Mouse (Mus musculus) midbrain, embryonic 14.5 days (tissue): ENCODE results near the gene Ckm. TPM values are rescaled to one million over a fixed set of nuclear protein-coding genes. Genes with fewer than 3 reads are reported as not detected.

Source experiments
- ATAC-seq: fragments of 200-750 bp; cut with Nextera tagmentation; 2 replicates; pipeline ENCODE4 v1.8.0; 2017; ENCODE audit warnings: moderate number of reproducible peaks, moderate library complexity; ENCODE audit not compliant: low FRiP score, low TSS enrichment
- DNase-seq: peaks from one replicate; pipeline ENCODE4 v3.0.0-alpha.2; 2015
- H3K27ac ChIP-seq: fragments of 300-500 bp; sonication (generic); replicated peaks from 2 replicates; pipeline ENCODE4 v1.5.1; 2014; ENCODE audit warnings: mild to moderate bottlenecking, low read depth, low read length, moderate library complexity
- H3K27me3 ChIP-seq: fragments of 300-500 bp; sonication (generic); 2 replicates; pipeline ENCODE4 v1.6.1; 2014; ENCODE audit warnings: low read length, control low read depth, mixed read lengths; ENCODE audit not compliant: control insufficient read depth, insufficient read depth
- H3K36me3 ChIP-seq: fragments of 300-500 bp; sonication (generic); 2 replicates; pipeline ENCODE4 v1.6.1; 2014; ENCODE audit warnings: low read length, control low read depth; ENCODE audit not compliant: control insufficient read depth, insufficient read depth
- H3K4me1 ChIP-seq: fragments of 300-500 bp; sonication (generic); 2 replicates; pipeline ENCODE4 v1.6.1; 2014; ENCODE audit warnings: mild to moderate bottlenecking, antibody characterized with exemption, low read length, control low read depth; ENCODE audit not compliant: control insufficient read depth, insufficient read depth
- H3K4me2 ChIP-seq: fragments of 300-500 bp; sonication (generic); 2 replicates; pipeline ENCODE4 v1.6.1; 2014; ENCODE audit warnings: mild to moderate bottlenecking, low read length, moderate library complexity
- H3K4me3 ChIP-seq: fragments of 300-500 bp; sonication (generic); replicated peaks from 2 replicates; pipeline ENCODE4 v1.5.1; 2014; ENCODE audit warnings: low read depth, low read length
- H3K9ac ChIP-seq: fragments of 300-500 bp; sonication (generic); replicated peaks from 2 replicates; pipeline ENCODE4 v1.6.1; 2014; ENCODE audit warnings: mild to moderate bottlenecking, low read length, moderate library complexity
- H3K9me3 ChIP-seq: fragments of 300-500 bp; sonication (generic); 2 replicates; pipeline ENCODE4 v1.6.1; 2016; ENCODE audit warnings: low read length, control low read depth, mixed read lengths; ENCODE audit not compliant: control insufficient read depth
- WGBS: fragments of 180-500 bp; shearing (Covaris S2); extraction: QIAGEN DNeasy Blood & Tissue Kit; methylation state at CpG from one replicate; pipeline ENCODE4 v1.1.7; 2014; 5-methylcytosine and 5-hydroxymethylcytosine counted together
- polyA plus RNA-seq: library from polyadenylated mRNA; unstranded; fragments of >200 nt; fragmentation: Nextera tagmentation; extraction: Ambion mirVana; gene quantifications from 2 replicates; pipeline ENCODE4 v1.2.1, GENCODE M21; 2014

Ckm gene
- polyA plus RNA-seq, 1 experiment from 2014 or later: not detected

DNA sequence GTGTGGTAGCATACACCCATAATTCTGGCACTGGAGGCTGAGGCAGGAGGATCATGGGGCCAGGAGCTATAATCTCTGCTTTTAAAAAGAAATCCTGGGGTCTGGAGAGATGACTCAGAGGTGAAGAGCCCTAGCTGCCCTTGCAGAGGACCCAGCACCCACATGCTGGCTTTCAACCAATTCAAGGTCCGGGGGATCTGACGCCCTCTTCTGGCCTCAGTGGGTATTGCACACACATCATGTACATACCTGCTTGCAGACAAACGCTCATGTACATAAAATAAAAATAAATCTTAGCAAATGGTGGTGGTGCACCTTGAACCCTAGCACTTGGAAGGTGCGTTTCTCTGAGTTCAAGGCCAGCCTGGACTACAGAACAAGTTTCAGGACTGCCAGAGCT is 3.6 kb upstream of the Ckm start:
- Histone ChIP-seq H3K9ac (no peak overlapping the region), H3K9me3 (peaks cover 5% of the 10 kb centered on the region; the same call in 1 of the 2 replicates), H3K4me3 (no peak overlapping the region), H3K27ac (no peak overlapping the region), H3K36me3 (peaks cover under 1% of the 10 kb centered on the region; the same call in 1 of the 2 replicates), H3K4me2 (no peak overlapping the region), H3K4me1 (0 out of 2 replicates have a peak, but pooled peaks cover 10% of the 10 kb centered on the region), H3K27me3 (peaks cover 31% of the 10 kb centered on the region)
- 88% methylated on average over 4 of the region's 4 CpGs for WGBS
- DNase-seq (no peak), ATAC-seq (no peak)

- WGBS: 63% methylated on average over 9 of the region's 9 CpGs
- H3K27ac ChIP-seq: no peak overlapping the region
- no peak overlapping the region for H3K4me3 ChIP-seq
- no peak overlapping the region for H3K9ac ChIP-seq
- no peak overlapping the region for H3K4me2 ChIP-seq
- 0 out of 2 replicates have a peak, but pooled peaks cover 10% of the 10 kb centered on the region for H3K4me1 ChIP-seq
- no peak for DNase-seq
- ATAC-seq: no peak
- peaks cover 5% of the 10 kb centered on the region; the same call in 1 of the 2 replicates for H3K9me3 ChIP-seq
- peaks cover 31% of the 10 kb centered on the region for H3K27me3 ChIP-seq
- no peaks in the 10 kb centered on the region for H3K36me3 ChIP-seq
Observed at GRCm38 (mm10) chr7:19402535-19403112, 2.0 kb upstream of the Ckm start.

- ATAC-seq (no peak), DNase-seq (peak; percentile 41)
- Histone ChIP-seq H3K27me3 (peaks cover 31% of the 10 kb centered on the region), H3K9me3 (peaks cover 5% of the 10 kb centered on the region; the same call in 1 of the 2 replicates), H3K27ac (no peak within 1 kb of the TSS), H3K9ac (peak within 1 kb of the TSS; percentile 43; the same call in 1 of the 2 replicates), H3K4me3 (peak within 1 kb of the TSS; percentile 43), H3K4me1 (0 out of 2 replicates have a peak, but pooled peaks cover 10% of the 10 kb centered on the region), H3K36me3 (no peaks in the 10 kb centered on the region), H3K4me2 (peak within 1 kb of the TSS; percentile 86)
- WGBS: under 1% methylated on average over 62 of the region's 62 CpGs
Observed at GRCm38 (mm10) chr7:19403731-19404296, 762 bp upstream of the Ckm start, which contains the start of gene Klc3. Gene Klc3, minus strand, starts transcription at chr7:19404104.

- Histone ChIP-seq H3K36me3 (no peaks in the 10 kb centered on the region), H3K9ac (no peak overlapping the region), H3K4me3 (no peak overlapping the region), H3K4me2 (peak overlapping the region; percentile 37), H3K27ac (no peak overlapping the region), H3K27me3 (peaks cover 31% of the 10 kb centered on the region), H3K4me1 (0 out of 2 replicates have a peak, but pooled peaks cover 7% of the 10 kb centered on the region), H3K9me3 (peaks cover 5% of the 10 kb centered on the region; the same call in 1 of the 2 replicates)
- 2% methylated on average over 19 of the region's 19 CpGs for WGBS
- peak; percentile 90 for DNase-seq
- peak; percentile 67; the same call in 1 of the 2 replicates for ATAC-seq
Observed at GRCm38 (mm10) chr7:19405417-19405816, 841 bp downstream of the Ckm start.

GRCm38 (mm10) chr7:19409753-19410152 is 5.2 kb downstream of the Ckm start:
- no peaks in the 10 kb centered on the region for H3K4me1 ChIP-seq
- ATAC-seq (no peak), DNase-seq (no peak)
- H3K27me3 ChIP-seq: peaks cover 5% of the 10 kb centered on the region
- peaks cover 3% of the 10 kb centered on the region for H3K9me3 ChIP-seq
- 66% methylated on average over 6 of the region's 6 CpGs for WGBS
- H3K4me3 ChIP-seq: no peak overlapping the region
- no peak overlapping the region for H3K4me2 ChIP-seq
- no peaks in the 10 kb centered on the region for H3K36me3 ChIP-seq
- no peak overlapping the region for H3K27ac ChIP-seq
- H3K9ac ChIP-seq: no peak overlapping the region

DNA sequence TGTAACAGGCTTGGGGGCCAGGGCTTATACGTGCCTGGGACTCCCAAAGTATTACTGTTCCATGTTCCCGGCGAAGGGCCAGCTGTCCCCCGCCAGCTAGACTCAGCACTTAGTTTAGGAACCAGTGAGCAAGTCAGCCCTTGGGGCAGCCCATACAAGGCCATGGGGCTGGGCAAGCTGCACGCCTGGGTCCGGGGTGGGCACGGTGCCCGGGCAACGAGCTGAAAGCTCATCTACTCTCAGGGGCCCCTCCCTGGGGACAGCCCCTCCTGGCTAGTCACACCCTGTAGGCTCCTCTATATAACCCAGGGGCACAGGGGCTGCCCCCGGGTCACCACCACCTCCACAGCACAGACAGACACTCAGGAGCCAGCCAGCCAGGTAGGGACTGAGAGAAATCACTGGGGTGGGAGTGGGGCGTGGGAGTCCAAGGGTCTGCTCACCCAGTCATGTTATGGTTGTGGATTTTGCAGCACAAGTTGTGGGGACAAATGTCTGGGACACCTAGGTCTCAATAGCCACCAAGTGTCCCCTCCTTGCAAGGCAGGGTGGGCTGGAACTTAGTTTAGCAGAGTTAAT is 6.3 kb downstream of the Ckm start:
- ATAC-seq: no peak
- 82% methylated on average over 11 of the region's 11 CpGs for WGBS
- DNase-seq: no peak

GRCm38 (mm10) chr7:19411783-19412182 is 7.2 kb downstream of the Ckm start:
- no peaks in the 10 kb centered on the region for H3K36me3 ChIP-seq

More for the DNA sequence above, 6.3 kb downstream of the Ckm start:
- H3K4me1 ChIP-seq: no peaks in the 10 kb centered on the region
- no peak overlapping the region for H3K9ac ChIP-seq
- H3K9me3 ChIP-seq: peaks cover 3% of the 10 kb centered on the region
- H3K4me3 ChIP-seq: no peak overlapping the region
- H3K36me3 ChIP-seq: no peaks in the 10 kb centered on the region
- no peak overlapping the region for H3K27ac ChIP-seq
- H3K4me2 ChIP-seq: no peak overlapping the region
- no peaks in the 10 kb centered on the region for H3K27me3 ChIP-seq

GRCm38 (mm10) chr7:19413525-19413924 is 8.9 kb downstream of the Ckm start:
- H3K9me3 ChIP-seq: peaks cover 3% of the 10 kb centered on the region

More at GRCm38 (mm10) chr7:19411783-19412182, 7.2 kb downstream of the Ckm start:
- no peak overlapping the region for H3K4me3 ChIP-seq
- peaks cover 3% of the 10 kb centered on the region for H3K9me3 ChIP-seq
- ATAC-seq: no peak
- H3K4me2 ChIP-seq: no peak overlapping the region
- no peak overlapping the region for H3K27ac ChIP-seq
- H3K4me1 ChIP-seq: no peaks in the 10 kb centered on the region
- H3K27me3 ChIP-seq: no peaks in the 10 kb centered on the region
- no peak overlapping the region for H3K9ac ChIP-seq
- DNase-seq: no peak
- 77% methylated on average over 5 of the region's 5 CpGs for WGBS

More at GRCm38 (mm10) chr7:19413525-19413924, 8.9 kb downstream of the Ckm start:
- DNase-seq: no peak
- Histone ChIP-seq H3K9ac (no peak overlapping the region), H3K36me3 (no peaks in the 10 kb centered on the region), H3K4me2 (no peak overlapping the region), H3K4me3 (no peak overlapping the region), H3K27me3 (peaks cover 2% of the 10 kb centered on the region), H3K27ac (no peak overlapping the region), H3K4me1 (no peaks in the 10 kb centered on the region)
- ATAC-seq: no peak
- 85% methylated on average over 3 of the region's 3 CpGs for WGBS
